In genomic region chr14:75015856-75016714, GRCm38 (mm10) we compare ENCODE assay signal across 8 mouse cellular contexts. TPM values are rescaled to one million over a fixed set of nuclear protein-coding genes. Genes with fewer than 3 reads are reported as not detected.
DNase-seq lines count a peak whose midpoint lies in the region; ATAC-seq lines count a peak whose summit lies in the region.

Gene Rubcnl, plus strand, starts transcription at chr14:75016027.

- peak; percentile 69 for ATAC-seq in common myeloid progenitor, adult 5-6 weeks (replicated peaks; ENCODE audit: low read depth, poor library complexity, severe bottlenecking)
- ATAC-seq in megakaryocyte progenitor cell, adult 5-6 weeks (replicated peaks; ENCODE audit: poor library complexity) = peak; percentile 81

- intact Hi-C loops in left cerebral cortex, postnatal 10 days (cut with DNase I) = no loop called here

- DNase-seq in adipocyte (ENCODE audit: low spot score) = peak; percentile 84
- DNase-seq in gastrocnemius, adult 8-10 months (ENCODE audit: low spot score in 2 of 2) = peak; percentile 12 to 17
- DNase-seq in hindlimb bud, embryonic 11.5 days (ENCODE audit: extremely low spot score, low read depth, low spot score) = peak; percentile 50
- DNase-seq in left cerebral cortex, postnatal 10 days (ENCODE audit: extremely low spot score in 1 of 2, low spot score in 2 of 2) = peak; percentile 72 to 79
- DNase-seq in right cerebral cortex, postnatal 14 days = peak; percentile 72
- peak; percentile 75 for DNase-seq in urinary bladder, postnatal 25 days (ENCODE audit: low spot score)

RNA-seq across cellular contexts. Expression of gene Rubcnl, which starts in this region (rescaled TPM):
- 3.8 and 4.0 TPM in 2 replicates for total RNA-seq in common myeloid progenitor, adult 5-6 weeks (2017)
- total RNA-seq in gastrocnemius, adult 8-10 months (2022) = under 1 TPM in 2 of 4 experiments, not detected in 2; 0.11 to 0.13 TPM
- total RNA-seq in left cerebral cortex, postnatal 10 days (2021) = 1 to 10 TPM in 1 of 2 experiments, under 1 TPM in 1; 0.77 to 1.2 TPM
- 2.2 and 2.4 TPM in 2 replicates for total RNA-seq in megakaryocyte progenitor cell, adult 5-6 weeks (2015)
- total RNA-seq in megakaryocyte progenitor cell, adult 5-6 weeks (2017) = 1.4 and 2.3 TPM in 2 replicates

Comparison
In these comparisons a context has a peak if more than half of its experiments do, and no peak if none do; other contexts are left out.
1. Peak in every context shown above with its lines: DNase-seq and ATAC-seq.
2. Peak in DNase-seq in gastrocnemius, adult 8-10 months; RNA of the gene not detected or under 1 TPM.
3. DNase-seq: peak in every context shown above with its lines; median percentile 84 in adipocyte; 76 in left cerebral cortex, postnatal 10 days; 75 in urinary bladder, postnatal 25 days; 72 in right cerebral cortex, postnatal 14 days; 50 in hindlimb bud, embryonic 11.5 days; 14 in gastrocnemius, adult 8-10 months.